Mouse (Mus musculus) C2C12 (cell line): ENCODE results near the gene Ttc9. TPM values are rescaled to one million over a fixed set of nuclear protein-coding genes. Genes with fewer than 3 reads are reported as not detected.

Experiments used
- H3K27me3 ChIP-seq: one replicate; pipeline ENCODE4 v1.6.1; 2011; ENCODE audit not compliant: control insufficient read depth, insufficient read depth, insufficient read length
- H3K36me3 ChIP-seq: one replicate; pipeline ENCODE4 v1.6.1; 2011; ENCODE audit not compliant: control insufficient read depth, insufficient read depth
- H3K4me3 ChIP-seq: one replicate; pipeline ENCODE4 v1.5.1; 2011; ENCODE audit warnings: mild to moderate bottlenecking, control low read depth; ENCODE audit not compliant: poor library complexity, insufficient read depth, severe bottlenecking
- H3K79me2 ChIP-seq: one replicate; pipeline ENCODE4 v1.6.1; 2011; ENCODE audit not compliant: control insufficient read depth, insufficient read depth
- H3K79me3 ChIP-seq: one replicate; pipeline ENCODE4 v1.6.1; 2011; ENCODE audit warnings: low read depth, control low read depth
- H3ac ChIP-seq: one replicate; pipeline ENCODE3; 2011; ENCODE audit warnings: low read depth; ENCODE audit not compliant: control insufficient read depth, insufficient read length
- CEBPB ChIP-seq: IDR thresholded peaks from one replicate; pipeline ENCODE4 v1.6.1; 2011; ENCODE audit warnings: low read depth, mild to moderate bottlenecking, control low read depth, moderate library complexity
- CTCF ChIP-seq: IDR thresholded peaks from one replicate; pipeline ENCODE4 v1.5.1; 2011; ENCODE audit not compliant: control insufficient read depth, insufficient read depth, insufficient read length
- FOSL1 ChIP-seq: IDR thresholded peaks from one replicate; pipeline ENCODE4 v1.8.0; 2011; ENCODE audit warnings: mild to moderate bottlenecking, low read length; ENCODE audit not compliant: poor library complexity, insufficient read depth, severe bottlenecking
- MAX ChIP-seq: IDR thresholded peaks from one replicate; pipeline ENCODE4 v1.6.1; 2011; ENCODE audit warnings: mild to moderate bottlenecking, control low read depth
- MYOD1 ChIP-seq: IDR thresholded peaks from one replicate; pipeline ENCODE4 v1.6.1; 2011; ENCODE audit warnings: low read depth; ENCODE audit not compliant: control insufficient read depth, insufficient read length
- MYOG ChIP-seq: IDR thresholded peaks from one replicate; pipeline ENCODE4 v1.6.1; 2011; ENCODE audit not compliant: control insufficient read depth, insufficient read length; ENCODE audit errors: extremely low read depth
- USF1 ChIP-seq: IDR thresholded peaks from one replicate; pipeline ENCODE4 v1.6.1; 2011; ENCODE audit warnings: low read depth, mild to moderate bottlenecking, control low read depth, moderate library complexity
- polyA plus RNA-seq: library from polyadenylated mRNA; unstranded; fragments of >200 nt; fragmentation: generic; extraction: Trizol; gene quantifications from one replicate; pipeline ENCODE4 v1.2.1, GENCODE M21; 2012; ENCODE audit warnings: missing spikeins

Gene Ttc9
- polyA plus RNA-seq, 1 experiment, result 11.2 TPM

DNA sequence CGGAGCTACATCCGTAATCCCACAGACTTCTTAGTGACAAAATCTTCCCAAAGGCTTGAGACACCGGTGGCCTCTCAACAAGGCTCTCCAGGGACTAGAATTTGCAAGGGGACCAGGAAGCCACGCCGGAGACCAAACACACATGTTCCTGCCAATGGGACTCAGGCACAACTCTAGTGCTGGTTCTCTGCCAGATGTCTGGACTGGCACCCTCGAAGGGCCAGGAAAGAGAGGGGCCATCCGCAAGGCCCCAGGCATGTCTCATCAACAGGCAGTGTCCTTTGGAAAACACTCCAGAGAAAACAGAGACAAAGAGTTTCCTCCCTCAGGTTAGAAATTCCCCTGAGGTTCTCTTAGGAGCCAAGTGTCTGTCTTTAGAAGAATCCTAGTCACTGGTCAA lies 59.7 kb downstream of the Ttc9 start:
- Histone ChIP-seq H3K79me3 (no peaks in the 10 kb centered on the region), H3K36me3 (no peaks in the 10 kb centered on the region), H3ac (no peak overlapping the region), H3K27me3 (no peaks in the 10 kb centered on the region), H3K4me3 (no peak overlapping the region), H3K79me2 (no peaks in the 10 kb centered on the region)
- TF ChIP-seq FOSL1, result no peak
- TF ChIP-seq CTCF, result no peak
- no peak for TF ChIP-seq MAX
- no peak for TF ChIP-seq MYOG
- no peak for TF ChIP-seq CEBPB

DNA sequence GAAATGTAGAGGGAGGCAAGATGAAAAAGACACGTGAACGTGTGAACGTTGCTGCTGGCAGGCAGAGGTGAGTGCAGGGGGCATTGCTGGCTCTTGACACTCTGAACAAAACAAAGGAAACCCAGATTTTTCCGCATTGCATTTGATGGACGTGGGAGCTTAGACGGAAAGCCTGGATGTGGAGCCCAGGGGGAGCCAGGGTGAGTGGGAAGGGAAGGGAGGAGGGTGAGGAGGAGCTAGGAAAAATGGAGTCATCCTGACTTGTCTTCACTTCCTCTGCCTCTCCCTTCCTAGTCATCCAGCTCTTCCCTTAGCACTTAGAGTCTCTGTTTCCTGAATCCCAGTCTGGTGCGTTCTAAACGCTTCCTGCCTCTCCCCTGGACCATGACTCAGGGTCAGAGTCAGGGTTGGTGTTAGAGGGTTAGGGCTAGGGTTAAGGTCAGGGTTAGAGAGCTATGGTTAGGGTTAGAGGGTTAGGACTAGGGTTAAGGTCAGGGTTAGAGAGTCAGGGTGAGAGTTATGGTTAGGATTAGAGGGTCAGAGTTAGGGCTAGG lies 60.2 kb downstream of the Ttc9 start:
- Histone ChIP-seq H3K79me2 (no peaks in the 10 kb centered on the region), H3K4me3 (no peak overlapping the region), H3K79me3 (no peaks in the 10 kb centered on the region), H3ac (no peak overlapping the region), H3K27me3 (no peaks in the 10 kb centered on the region), H3K36me3 (no peaks in the 10 kb centered on the region)
- TF ChIP-seq MYOD1 (no peak), MAX (no peak), CEBPB (no peak), FOSL1 (no peak), CTCF (no peak), MYOG (no peak), USF1 (no peak)

DNA sequence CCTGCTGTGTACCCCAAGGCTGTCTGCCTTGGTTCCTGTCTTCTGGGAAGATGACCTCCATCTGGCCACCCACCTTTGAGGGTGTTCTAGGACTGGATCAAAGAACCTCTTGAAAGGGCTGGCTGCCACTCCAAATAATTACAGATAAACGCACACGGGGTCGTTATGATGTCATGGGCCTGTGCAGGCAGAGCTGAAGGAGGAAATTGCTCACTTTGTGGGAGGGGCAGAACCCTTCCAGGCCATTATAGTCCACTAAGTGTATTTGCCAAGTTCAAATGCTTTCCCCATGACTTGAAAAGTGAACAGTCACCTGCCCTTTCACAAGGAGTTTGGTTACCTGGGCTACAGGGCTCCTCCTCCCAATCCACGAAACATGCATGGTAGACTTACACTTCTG lies 67.0 kb downstream of the Ttc9 start:
- Histone ChIP-seq H3K36me3 (no peaks in the 10 kb centered on the region), H3ac (no peak overlapping the region)
- TF ChIP-seq CTCF (no peak), USF1 (no peak), CEBPB (no peak), MYOG (no peak)

DNA sequence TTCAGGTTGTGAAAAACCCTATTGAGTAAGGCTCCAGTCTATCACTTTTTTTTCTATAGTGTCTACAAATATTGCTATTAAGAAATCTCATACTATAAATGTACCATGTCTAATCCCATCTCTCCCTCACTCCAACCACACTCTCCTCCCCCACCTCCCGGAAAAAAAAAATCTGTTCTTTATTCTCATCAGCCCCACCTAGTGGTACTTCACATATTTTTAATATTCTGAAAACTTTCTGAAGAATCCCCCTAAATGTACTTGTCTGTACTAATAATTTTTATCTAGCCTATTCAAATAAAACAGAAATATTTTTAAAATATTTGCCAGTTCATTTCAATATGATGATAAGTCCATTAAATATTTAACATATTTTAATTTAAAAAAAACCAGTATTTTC lies 71.9 kb downstream of the Ttc9 start:
- Histone ChIP-seq H3ac (no peak overlapping the region), H3K36me3 (no peaks in the 10 kb centered on the region), H3K27me3 (no peaks in the 10 kb centered on the region), H3K79me3 (no peaks in the 10 kb centered on the region), H3K79me2 (no peaks in the 10 kb centered on the region), H3K4me3 (no peak overlapping the region)
- TF ChIP-seq USF1 (no peak), FOSL1 (no peak), MYOG (no peak), MYOD1 (no peak), CTCF (no peak), MAX (no peak), CEBPB (no peak)

More for the DNA sequence above, 67.0 kb downstream of the Ttc9 start:
- H3K79me2 ChIP-seq, result no peaks in the 10 kb centered on the region
- no peaks in the 10 kb centered on the region for H3K79me3 ChIP-seq
- H3K27me3 ChIP-seq, result no peaks in the 10 kb centered on the region
- H3K4me3 ChIP-seq, result no peak overlapping the region

DNA sequence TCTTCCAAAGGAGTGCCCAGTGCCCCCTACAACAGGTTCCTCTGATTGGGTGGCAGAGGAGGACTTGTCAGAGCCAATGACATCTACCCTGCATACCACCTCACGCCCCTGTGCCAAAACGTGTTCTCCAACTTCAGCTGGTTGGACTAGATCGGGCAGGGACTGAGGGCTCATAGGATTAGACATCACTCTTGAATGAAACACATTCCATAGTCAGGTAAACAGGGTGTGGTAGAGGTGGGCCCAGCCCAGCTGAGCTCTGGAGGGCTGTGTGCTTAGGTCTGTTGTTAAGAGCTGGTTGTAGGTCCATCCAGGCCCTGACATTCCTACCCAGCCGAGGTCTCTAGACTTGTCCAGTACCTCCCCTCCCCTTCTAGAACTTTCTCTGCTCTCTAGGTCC lies 81.6 kb downstream of the Ttc9 start:
- H3K79me2 ChIP-seq, result no peaks in the 10 kb centered on the region
- H3K4me3 ChIP-seq, result no peak overlapping the region
- H3ac ChIP-seq, result no peak overlapping the region
- no peaks in the 10 kb centered on the region for H3K79me3 ChIP-seq
- H3K36me3 ChIP-seq, result no peaks in the 10 kb centered on the region
- TF ChIP-seq MYOD1, result no peak
- no peak for TF ChIP-seq MYOG
- no peak for TF ChIP-seq FOSL1
- TF ChIP-seq CEBPB, result no peak
- no peak for TF ChIP-seq CTCF
- no peak for TF ChIP-seq USF1
- TF ChIP-seq MAX, result no peak
- H3K27me3 ChIP-seq, result peaks cover 23% of the 10 kb centered on the region

Other genes starting within 250 kb of the Ttc9 start
- gene Adam4, start 209.3 kb upstream of the Ttc9 start, polyA plus RNA-seq, result 0.22 TPM
- gene Cox16, start 146.1 kb upstream of the Ttc9 start, polyA plus RNA-seq, result 88.4 TPM
- gene Gm20498, start 98.3 kb upstream of the Ttc9 start, polyA plus RNA-seq, result 30.2 TPM
- 9.2 TPM for gene Synj2bp, start 98.3 kb upstream of the Ttc9 start, polyA plus RNA-seq
- 0.04 TPM for gene Adam21, start 62.8 kb upstream of the Ttc9 start, polyA plus RNA-seq
- gene Med6, start 36.2 kb upstream of the Ttc9 start, polyA plus RNA-seq, result 34.4 TPM
- gene Map3k9, start 149.9 kb downstream of the Ttc9 start, polyA plus RNA-seq, result 0.29 TPM
- 9.1 TPM for gene Pcnx, start 228.8 kb downstream of the Ttc9 start, polyA plus RNA-seq